Mouse (Mus musculus) megakaryocyte-erythroid progenitor cell, adult 5-6 weeks (primary cell): ENCODE results near the gene Klhl20. TPM values are rescaled to one million over a fixed set of nuclear protein-coding genes. Genes with fewer than 3 reads are reported as not detected.

ENCODE experiments used
- ATAC-seq: replicated peaks from 2 replicates; pipeline ENCODE4 v1.8.0; 2016; ENCODE audit warnings: mild to moderate bottlenecking, inconsistent platforms; ENCODE audit not compliant: severe bottlenecking, poor library complexity, low FRiP score, low TSS enrichment
- total RNA-seq, 2 experiments: library from RNA; stranded (forward) in 1 of 2; stranded (reverse) in 1 of 2; fragments of 200-1000, 215-1000 nt in 1 of 2; fragments of >200 nt in 1 of 2; fragmentation: Nextera tagmentation in 1 of 2; gene quantifications; 2 replicates each; pipeline ENCODE4 v1.2.3; 2014 to 2017

Klhl20 gene
- total RNA-seq, 2 experiments from 2014 or later = 12.5 to 31.6 TPM

- ATAC-seq = peak; percentile 88
Observed at GRCm38 (mm10) chr1:161099721-161100405, 31.4 kb downstream of the Klhl20 start.

DNA sequence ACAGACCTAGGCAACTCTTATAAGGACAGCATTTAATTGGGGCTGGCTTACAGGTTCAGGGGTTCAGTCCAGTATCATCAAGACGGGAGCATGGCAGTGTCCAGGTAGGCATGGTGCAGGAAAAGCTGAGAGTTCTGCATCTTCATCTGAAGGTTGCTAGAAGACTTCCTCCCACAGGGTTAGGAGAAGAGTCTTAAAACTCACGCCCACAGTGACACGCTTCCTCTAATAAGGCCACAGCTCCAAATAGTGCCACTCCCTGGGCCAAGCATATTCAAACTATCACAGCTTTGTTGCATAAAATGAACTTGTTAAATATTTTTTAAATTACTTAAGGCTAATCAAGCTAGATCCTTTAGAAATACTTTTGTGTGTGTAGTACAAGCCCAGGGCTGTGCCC lies 54.1 kb downstream of the Klhl20 start:
- ATAC-seq = no peak

DNA sequence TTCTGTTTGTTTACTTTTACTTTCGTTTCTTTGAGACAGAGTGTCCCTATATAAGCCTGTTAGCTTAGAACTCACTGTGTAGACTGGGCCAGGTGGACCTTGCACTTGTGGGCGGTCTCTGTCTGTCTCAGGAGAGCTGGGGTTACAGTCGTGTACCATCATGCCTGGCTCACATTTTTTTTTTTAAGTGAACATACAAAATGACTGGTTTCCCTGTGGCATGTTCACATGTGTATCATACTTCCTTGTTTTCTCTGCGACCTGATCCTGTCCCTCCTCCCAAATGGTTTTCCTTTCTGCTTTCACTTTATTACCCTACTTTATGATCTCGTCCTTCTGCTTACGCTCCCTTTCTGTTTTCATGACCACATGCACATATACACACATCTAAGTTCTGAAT lies 55.1 kb downstream of the Klhl20 start:
- 0 out of 2 replicates have a peak, but pooled peaks have one; percentile 50 for ATAC-seq

- no peak for ATAC-seq
Observed at GRCm38 (mm10) chr1:161071272-161071620, 60.1 kb downstream of the Klhl20 start.

GRCm38 (mm10) chr1:161070352-161071271 lies 60.7 kb downstream of the Klhl20 start, which contains the start of the genes Dars2 and Cenpl:
TSS of gene Dars2 (minus strand) at chr1:161070658.
TSS of gene Cenpl (plus strand) at chr1:161070713.
- ATAC-seq = peak; percentile 94

GRCm38 (mm10) chr1:161063351-161063750 lies 68.0 kb downstream of the Klhl20 start:
- ATAC-seq = no peak

DNA sequence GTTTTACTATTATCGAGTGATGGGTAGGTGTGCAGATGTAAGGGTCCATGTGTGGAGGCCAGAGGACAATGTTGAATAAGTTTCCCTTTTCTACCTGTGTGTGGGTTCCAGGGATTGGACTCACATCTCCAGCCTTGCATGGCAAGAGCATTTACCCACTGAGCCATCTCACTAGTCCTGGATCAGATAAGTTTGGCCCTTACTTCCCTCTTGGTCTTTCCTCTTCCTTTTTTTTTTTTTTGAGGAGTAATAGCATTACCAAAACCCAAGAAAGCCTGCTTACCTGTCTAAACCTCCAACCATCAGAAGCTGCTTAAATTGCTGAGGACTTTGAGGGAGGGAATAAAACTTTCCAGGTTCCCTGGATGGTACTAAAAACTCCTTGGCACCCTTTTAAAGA lies 74.1 kb downstream of the Klhl20 start:
- ATAC-seq = no peak

GRCm38 (mm10) chr1:161046972-161047371 lies 84.3 kb downstream of the Klhl20 start:
- ATAC-seq = no peak

GRCm38 (mm10) chr1:161041261-161042020 lies 89.9 kb downstream of the Klhl20 start:
- ATAC-seq = no peak

DNA sequence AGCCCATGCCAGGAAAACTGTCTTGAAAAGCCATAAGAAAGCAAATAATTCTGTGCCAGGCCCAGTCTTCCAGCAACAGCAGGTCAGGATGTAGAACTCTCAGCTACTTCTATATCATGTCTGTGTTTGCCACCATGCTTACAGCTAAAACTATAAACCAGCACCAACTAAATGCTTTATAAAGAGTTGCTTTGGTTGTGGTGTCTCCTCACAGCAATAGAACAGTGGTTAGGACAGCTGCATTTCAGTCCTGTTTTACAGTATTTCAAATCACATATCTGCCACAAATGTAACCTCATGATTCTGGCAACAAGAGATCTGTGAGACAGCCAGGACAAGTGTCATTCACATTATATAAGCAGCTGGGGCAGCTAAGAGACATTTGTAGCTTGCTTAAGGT lies 90.5 kb downstream of the Klhl20 start:
- no peak; the same call in 1 of the 2 replicates for ATAC-seq

DNA sequence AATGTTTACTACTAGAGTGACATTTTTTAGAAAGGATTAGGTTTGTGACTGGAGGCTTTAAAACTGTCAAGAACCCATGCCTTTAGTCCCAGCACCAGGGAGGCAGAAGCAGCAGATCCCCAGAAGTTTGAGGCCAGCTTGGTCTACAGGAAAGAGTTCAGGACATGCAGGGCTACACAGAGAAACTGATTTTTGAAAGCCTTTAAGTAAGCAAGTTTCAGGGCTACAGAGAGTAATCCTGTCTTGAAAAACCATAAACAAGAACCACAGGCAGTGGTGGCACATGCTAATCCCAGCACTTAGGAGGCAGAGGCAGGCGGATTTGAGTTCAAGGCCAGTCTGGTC lies 90.9 kb downstream of the Klhl20 start:
- no peak; the same call in 1 of the 2 replicates for ATAC-seq

DNA sequence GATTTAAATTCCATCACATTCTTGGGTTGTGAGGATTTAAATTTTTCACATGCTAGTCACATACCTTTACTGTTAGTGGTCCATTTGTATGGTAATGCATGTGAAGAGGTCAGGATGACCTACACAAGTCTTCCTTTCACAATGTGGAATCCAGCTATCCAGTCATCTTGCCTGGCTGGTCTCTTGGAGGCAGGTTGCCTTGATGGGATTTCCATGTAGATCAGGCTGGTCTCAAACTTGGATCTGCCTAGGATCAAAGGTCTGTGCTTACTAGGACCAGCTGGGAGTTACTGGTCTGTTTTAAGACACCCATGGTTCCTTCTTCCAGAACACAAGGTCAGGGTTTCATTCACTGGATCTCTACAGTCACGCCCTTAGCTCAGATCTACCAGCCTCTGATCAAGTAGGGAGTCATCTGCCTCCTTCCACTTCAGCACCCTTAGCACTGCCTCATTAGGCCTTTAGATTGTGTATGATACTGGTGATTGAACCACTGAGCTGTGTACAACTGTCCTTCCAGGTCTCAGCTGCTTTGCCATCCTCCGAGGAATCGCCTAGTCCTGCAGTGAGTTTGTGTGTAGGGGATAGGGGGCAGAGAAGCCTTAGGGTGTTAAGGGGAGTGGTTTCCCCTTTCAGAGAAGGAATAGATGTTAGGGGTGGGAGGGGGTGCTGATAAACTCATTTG lies 91.4 kb downstream of the Klhl20 start:
- ATAC-seq = peak; percentile 43

GRCm38 (mm10) chr1:161038968-161039721 lies 92.2 kb downstream of the Klhl20 start:
- peak; percentile 1 for ATAC-seq

Other genes starting within 250 kb of the Klhl20 start
- gene Rc3h1, start 225.1 kb downstream of the Klhl20 start, total RNA-seq (2014; fragmentation: Nextera tagmentation) = 31.5 and 34.3 TPM in 2 replicates
- 18.6 and 28.3 TPM in 2 replicates for gene Rc3h1, start 225.1 kb downstream of the Klhl20 start, total RNA-seq (2017)
- gene Serpinc1, start 152.9 kb downstream of the Klhl20 start, total RNA-seq (2014; fragmentation: Nextera tagmentation) = 0.35 and 0.42 TPM in 2 replicates
- 1.1 TPM in 1 of 2 replicates, not detected in the other for gene Serpinc1, start 152.9 kb downstream of the Klhl20 start, total RNA-seq (2017)
- gene Zbtb37, start 96.7 kb downstream of the Klhl20 start, total RNA-seq (2014; fragmentation: Nextera tagmentation) = 5.4 and 11.5 TPM in 2 replicates
- 7.5 and 8.3 TPM in 2 replicates for gene Zbtb37, start 96.7 kb downstream of the Klhl20 start, total RNA-seq (2017)
- gene Dars2, start 60.9 kb downstream of the Klhl20 start, total RNA-seq (2014; fragmentation: Nextera tagmentation) = 35.8 and 58.5 TPM in 2 replicates
- gene Dars2, start 60.9 kb downstream of the Klhl20 start, total RNA-seq (2017) = 36.9 and 52.1 TPM in 2 replicates
- 25.2 and 28.3 TPM in 2 replicates for gene Cenpl, start 60.8 kb downstream of the Klhl20 start, total RNA-seq (2014; fragmentation: Nextera tagmentation)
- 5.9 and 10.2 TPM in 2 replicates for gene Cenpl, start 60.8 kb downstream of the Klhl20 start, total RNA-seq (2017)
- gene Ankrd45, start 11.2 kb upstream of the Klhl20 start, total RNA-seq (2014; fragmentation: Nextera tagmentation) = not detected in 2 replicates
- not detected in 2 replicates for gene Ankrd45, start 11.2 kb upstream of the Klhl20 start, total RNA-seq (2017)
- gene Tex50, start 27.8 kb upstream of the Klhl20 start, total RNA-seq (2014; fragmentation: Nextera tagmentation) = not detected in 2 replicates
- not detected in 2 replicates for gene Tex50, start 27.8 kb upstream of the Klhl20 start, total RNA-seq (2017)
- gene Prdx6, start 119.7 kb upstream of the Klhl20 start, total RNA-seq (2014; fragmentation: Nextera tagmentation) = 378 and 558 TPM in 2 replicates
- gene Prdx6, start 119.7 kb upstream of the Klhl20 start, total RNA-seq (2017) = 583 and 708 TPM in 2 replicates